Mouse (Mus musculus) ES-E14 (cell line): ENCODE measurements at regions not wholly inside any gene's neighbourhood (a gene's known extent, or its start where the extent isn't known, plus 50 kb on each side); places are given as distances from the start of the nearest gene placed in this dataset.

Experiments
- DNase-seq: peaks from one replicate; pipeline ENCODE4 v3.0.0-alpha.2; 2013; ENCODE audit warnings: low read depth, low spot score
- H3K27ac ChIP-seq: 2 replicates; pipeline ENCODE4 v1.5.1; 2012; ENCODE audit warnings: low read depth, mild to moderate bottlenecking, low read length, moderate library complexity, mixed read lengths; ENCODE audit not compliant: poor library complexity, insufficient read depth, severe bottlenecking
- H3K36me3 ChIP-seq: 2 replicates; pipeline ENCODE4 v1.6.1; 2012; ENCODE audit warnings: mild to moderate bottlenecking, low read length, moderate library complexity, mixed read lengths; ENCODE audit not compliant: control insufficient read depth, poor library complexity, insufficient read depth, severe bottlenecking
- H3K4me1 ChIP-seq, 2 experiments: fragments of 150-350 bp in 1 of 2; sonication (generic) in 1 of 2; 2 replicates each; pipeline ENCODE4 v1.6.1; 2012; ENCODE audit warnings: low read length in 2 of 2, mild to moderate bottlenecking in 1 of 2, mixed read lengths in 1 of 2; ENCODE audit not compliant: control insufficient read depth in 2 of 2, insufficient read depth in 2 of 2, poor library complexity in 1 of 2
- H3K4me3 ChIP-seq, 2 experiments: fragments of 150-350 bp in 1 of 2; sonication (generic) in 1 of 2; 2 replicates each; pipeline ENCODE4 v1.5.1; 2012; ENCODE audit warnings: low read length in 2 of 2, low read depth in 1 of 2, mild to moderate bottlenecking in 1 of 2, mixed read lengths in 1 of 2; ENCODE audit not compliant: insufficient read depth in 1 of 2, poor library complexity in 1 of 2, severe bottlenecking in 1 of 2
- H3K9ac ChIP-seq: 2 replicates; pipeline ENCODE4 v1.6.1; 2012; ENCODE audit warnings: low read depth, mild to moderate bottlenecking, low read length, mixed read lengths; ENCODE audit not compliant: poor library complexity, insufficient read depth, severe bottlenecking
- H3K9me3 ChIP-seq: fragments of 150-350 bp; sonication (generic); 2 replicates; pipeline ENCODE4 v1.6.1; 2012; ENCODE audit warnings: low read depth, mild to moderate bottlenecking, low read length; ENCODE audit not compliant: control insufficient read depth, insufficient read depth
- CHD2 ChIP-seq: IDR thresholded peaks from 2 replicates; pipeline ENCODE4 v1.6.1; 2014; ENCODE audit warnings: mild to moderate bottlenecking, low read depth, low read length, inconsistent platforms
- HCFC1 ChIP-seq: IDR thresholded peaks from 2 replicates; pipeline ENCODE4 v1.6.1; 2012; ENCODE audit warnings: low read length, inconsistent platforms, borderline replicate concordance; ENCODE audit not compliant: insufficient read depth
- MAFK ChIP-seq: IDR thresholded peaks from 2 replicates; pipeline ENCODE4 v1.6.1; 2014; ENCODE audit warnings: mild to moderate bottlenecking, low read depth, low read length, inconsistent platforms; ENCODE audit not compliant: insufficient read depth
- ZC3H11A ChIP-seq: IDR thresholded peaks from 2 replicates; pipeline ENCODE4 v1.6.1; 2012; ENCODE audit warnings: low read depth, mild to moderate bottlenecking, inconsistent platforms, low read length, borderline replicate concordance
- ZNF384 ChIP-seq: IDR thresholded peaks from 2 replicates; pipeline ENCODE4 v1.6.1; 2012; ENCODE audit warnings: low read depth, low read length, inconsistent platforms
- in situ Hi-C, 2 experiments: fragments of 600-800 bp; cut with MboI; formaldehyde crosslinking; loops; one replicate each; pipeline ENCODE4 v1.15.1; 2025; ENCODE audit warnings: low sequenced_read_pairs in 2 of 2, inconsistent platforms in 1 of 2; ENCODE audit not compliant: unreplicated experiment in 2 of 2

DNA sequence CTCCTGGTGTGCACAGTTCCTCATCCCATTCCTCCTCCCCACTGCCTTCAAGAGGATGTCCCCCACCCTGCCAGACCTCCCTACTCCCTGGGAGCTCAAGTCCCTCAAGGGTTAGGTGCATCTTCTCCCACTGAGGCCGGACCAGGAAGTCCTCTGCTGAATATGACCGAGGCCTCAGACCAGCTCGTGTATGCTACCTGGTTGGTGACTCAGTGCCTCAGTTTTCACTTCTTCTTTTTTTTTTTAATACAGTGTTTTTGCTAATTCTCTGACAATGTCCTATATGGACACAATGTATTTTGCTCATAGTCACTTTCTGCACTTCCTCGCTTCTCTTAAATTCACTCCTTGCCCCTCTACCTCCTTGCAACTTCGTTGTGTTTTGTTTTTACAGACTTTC is 237.2 kb downstream of the Tle4 start:
- H3K4me1 ChIP-seq = no peaks in the 10 kb centered on the region
- H3K27ac ChIP-seq = no peak overlapping the region
- in situ Hi-C loops = no loop called here
- no peak overlapping the region for H3K4me3 ChIP-seq
- no peaks in the 10 kb centered on the region for H3K36me3 ChIP-seq
- no peak for TF ChIP-seq ZNF384
- no peak for DNase-seq
- no peaks in the 10 kb centered on the region for H3K9me3 ChIP-seq
- H3K9ac ChIP-seq = no peak overlapping the region

DNA sequence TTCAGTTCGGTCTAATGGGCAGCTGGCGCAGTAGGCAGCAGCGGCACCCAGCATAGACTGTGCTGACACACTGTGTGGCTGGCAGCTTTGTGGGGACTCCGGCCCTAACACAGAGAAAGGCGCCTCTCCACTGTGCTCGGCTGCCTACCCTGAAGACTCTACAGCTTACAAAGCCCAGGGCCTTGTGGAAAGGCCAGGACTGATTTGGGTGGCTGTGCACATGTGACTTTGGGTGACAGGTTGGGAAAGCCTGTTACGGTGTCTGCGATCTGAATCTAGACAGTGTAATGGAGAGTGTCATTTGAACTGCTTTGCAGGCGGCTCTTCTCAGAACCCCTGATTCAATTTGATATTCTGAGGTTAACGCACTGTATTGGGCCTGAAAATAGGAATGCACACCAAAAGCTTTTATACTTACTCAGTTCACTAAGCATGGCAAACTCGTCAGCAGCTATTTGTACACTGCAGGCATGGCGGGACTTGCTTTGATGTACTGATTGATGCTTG is 228.7 kb downstream of the Tle4 start:
- Histone ChIP-seq H3K9ac (no peak overlapping the region), H3K4me3 (no peak overlapping the region), H3K27ac (no peak overlapping the region), H3K9me3 (no peaks in the 10 kb centered on the region), H3K36me3 (no peaks in the 10 kb centered on the region), H3K4me1 (no peaks in the 10 kb centered on the region)
- no peak for TF ChIP-seq ZNF384
- TF ChIP-seq CHD2 = no peak
- no peak for TF ChIP-seq ZC3H11A
- no peak for TF ChIP-seq HCFC1
- no peak for TF ChIP-seq MAFK
- DNase-seq = no peak
- in situ Hi-C loops = no loop called here

DNA sequence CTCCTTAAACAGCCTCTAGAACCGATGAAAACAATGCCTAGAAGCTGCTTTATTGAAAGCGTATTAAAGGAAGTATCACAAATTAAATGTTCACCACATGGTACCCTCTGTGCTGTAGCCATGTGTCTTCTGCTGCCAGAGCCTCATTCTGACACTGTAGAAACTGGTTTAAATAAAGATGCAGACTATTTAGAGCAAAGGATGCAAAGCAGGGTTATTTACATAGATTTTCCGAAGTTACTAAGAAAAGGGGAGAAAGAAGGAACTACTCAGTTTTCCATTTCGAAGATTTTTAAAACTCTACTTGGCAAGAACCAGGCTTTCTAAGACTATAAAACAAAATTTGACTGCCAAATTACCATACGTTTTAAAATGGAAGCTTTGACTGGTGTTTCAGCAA is 226.5 kb downstream of the Tle4 start:
- H3K36me3 ChIP-seq = no peaks in the 10 kb centered on the region
- no peak for DNase-seq
- no peak overlapping the region for H3K4me3 ChIP-seq
- H3K27ac ChIP-seq = no peak overlapping the region
- in situ Hi-C loops = no loop called here
- no peak overlapping the region for H3K9ac ChIP-seq
- TF ChIP-seq MAFK = no peak
- no peak for TF ChIP-seq HCFC1
- TF ChIP-seq ZC3H11A = no peak
- no peak for TF ChIP-seq ZNF384
- TF ChIP-seq CHD2 = no peak
- no peaks in the 10 kb centered on the region for H3K4me1 ChIP-seq
- no peaks in the 10 kb centered on the region for H3K9me3 ChIP-seq

DNA sequence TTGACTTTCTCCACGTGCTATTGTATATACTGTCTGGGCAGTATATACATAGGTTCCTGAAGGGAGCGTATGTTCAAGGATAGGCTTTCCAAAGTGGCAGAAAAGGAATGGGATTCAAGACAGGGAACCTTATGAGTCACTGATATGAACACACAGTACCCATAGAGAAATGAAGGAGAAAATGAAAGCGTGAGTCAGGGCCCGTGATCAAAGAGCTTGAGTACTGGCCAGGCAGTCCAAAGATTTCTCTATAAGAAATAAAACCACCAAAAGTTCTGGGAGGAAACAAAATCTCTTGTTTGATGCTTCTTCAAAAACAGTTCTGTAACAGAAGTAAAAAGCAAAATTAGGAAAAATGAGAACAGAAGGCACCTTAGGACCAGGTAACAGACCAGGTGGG is 223.9 kb downstream of the Tle4 start:
- H3K4me3 ChIP-seq = no peak overlapping the region
- DNase-seq = no peak
- no peak overlapping the region for H3K9ac ChIP-seq
- H3K4me1 ChIP-seq = no peaks in the 10 kb centered on the region
- no peaks in the 10 kb centered on the region for H3K36me3 ChIP-seq
- no peak overlapping the region for H3K27ac ChIP-seq
- no peaks in the 10 kb centered on the region for H3K9me3 ChIP-seq
- in situ Hi-C loops = no loop called here
- TF ChIP-seq MAFK (no peak), ZNF384 (no peak), ZC3H11A (no peak), CHD2 (no peak), HCFC1 (no peak)

DNA sequence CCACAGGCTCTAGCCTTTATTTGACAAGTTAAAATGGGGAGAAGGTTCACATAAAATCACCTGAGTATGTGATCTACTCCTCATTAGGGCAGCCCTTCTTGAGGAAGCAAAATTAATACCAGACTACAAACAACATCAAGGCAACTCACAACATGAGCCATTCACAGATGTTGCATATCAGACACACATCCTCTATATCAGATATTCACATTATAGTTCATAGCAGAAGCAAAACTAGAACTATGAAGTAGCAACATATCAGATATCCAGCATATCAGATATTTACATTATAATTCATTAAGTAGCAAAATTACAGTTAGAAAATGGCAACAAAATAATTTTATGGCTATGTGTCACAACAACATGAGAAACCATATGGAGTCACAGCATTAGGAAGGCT is 217.0 kb downstream of the Tle4 start:
- in situ Hi-C loops = loop anchor here in 1 of 2 experiments (25.0 kb wide), 1 partner anchor 656 kb away; no protein-coding TSS in a partner anchor
- H3K36me3 ChIP-seq = no peaks in the 10 kb centered on the region
- no peak overlapping the region for H3K27ac ChIP-seq
- no peak overlapping the region for H3K9ac ChIP-seq
- no peaks in the 10 kb centered on the region for H3K4me1 ChIP-seq
- TF ChIP-seq CHD2 (no peak), MAFK (no peak), HCFC1 (no peak), ZNF384 (no peak), ZC3H11A (no peak)
- no peak overlapping the region for H3K4me3 ChIP-seq
- H3K9me3 ChIP-seq = no peaks in the 10 kb centered on the region
- DNase-seq = no peak
